Mouse (Mus musculus): ENCODE results near the gene Calm1. TPM values are rescaled to one million over a fixed set of nuclear protein-coding genes. Genes with fewer than 3 reads are reported as not detected.

Gene Calm1
- 991 and 1,020 TPM in 2 replicates for polyA plus RNA-seq (2012; rRNA removed)

DNA sequence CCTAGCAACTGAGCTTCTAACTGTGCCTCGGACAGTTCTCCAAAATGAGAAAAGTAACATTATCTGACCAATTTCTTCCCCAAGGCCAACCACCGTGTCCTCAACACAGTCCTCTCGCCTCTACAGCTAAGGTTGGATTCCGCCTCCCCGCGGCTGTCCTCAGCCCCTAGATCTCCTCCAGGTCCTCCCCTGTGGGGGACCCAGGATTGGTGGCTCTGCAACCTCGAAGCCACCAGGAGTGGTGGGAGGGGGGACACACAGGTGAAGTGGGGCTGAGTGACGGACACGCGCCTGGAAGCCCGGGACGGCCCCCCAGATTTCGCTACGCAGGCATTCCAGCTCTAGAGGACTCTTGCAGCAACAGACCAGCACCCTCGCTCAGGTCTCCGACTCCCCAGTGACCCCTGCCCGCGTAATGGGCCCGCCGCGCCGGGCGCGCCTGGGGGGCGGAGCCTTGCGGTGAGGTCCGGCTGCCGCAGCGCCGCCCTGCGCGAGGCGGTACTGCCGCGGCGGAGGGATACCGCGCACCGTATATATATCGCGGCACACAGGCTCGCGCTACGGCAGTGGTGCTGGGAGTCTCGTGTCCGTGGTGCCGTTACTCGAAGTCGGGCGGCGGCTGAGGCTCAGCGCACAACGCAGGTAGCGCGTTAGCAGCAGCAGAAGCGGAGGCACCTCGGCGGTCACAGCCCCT lies at the start of gene Calm1:
Gene Calm1, plus strand, starts transcription at position 469 of the 694 bp plus-strand sequence.
- H3K4me3 ChIP-seq (replicated peaks; ENCODE audit: insufficient read depth, low read depth, low read length) = peak within 1 kb of the TSS; percentile 72
- H3K4me1 ChIP-seq (ENCODE audit: control insufficient read depth, insufficient read depth, low read length) = peaks cover 11% of the 10 kb centered on the region; the same call in 1 of the 2 replicates
- peak within 1 kb of the TSS; percentile 88 for H3K27ac ChIP-seq (ENCODE audit: insufficient read depth, low read length)
- peak; percentile 96 to 97 for DNase-seq
- WGBS = under 1% methylated on average over 58 of the region's 58 CpGs
- no peaks in the 10 kb centered on the region for H3K27me3 ChIP-seq (ENCODE audit: control insufficient read depth, insufficient read depth, low read length)
- TF ChIP-seq CTCF (IDR thresholded peaks at IDR 0.05; ENCODE audit: borderline replicate concordance, insufficient read depth, low read depth, low read length) (no peak; the same call in 1 of the 2 replicates), POLR2A (IDR thresholded peaks at IDR 0.05; ENCODE audit: borderline replicate concordance, insufficient read depth, low read length) (peak; percentile 100)

- no peak overlapping the region for H3K27ac ChIP-seq (ENCODE audit: insufficient read depth, low read length)
- 93% methylated on average over 7 of the region's 7 CpGs for WGBS
- DNase-seq = no peak
- no peaks in the 10 kb centered on the region for H3K4me1 ChIP-seq (ENCODE audit: control insufficient read depth, insufficient read depth, low read length)
- TF ChIP-seq CTCF (IDR thresholded peaks at IDR 0.05; ENCODE audit: borderline replicate concordance, insufficient read depth, low read depth, low read length) (no peak), POLR2A (IDR thresholded peaks at IDR 0.05; ENCODE audit: borderline replicate concordance, insufficient read depth, low read length) (no peak)
- no peaks in the 10 kb centered on the region for H3K27me3 ChIP-seq (ENCODE audit: control insufficient read depth, insufficient read depth, low read length)
- H3K4me3 ChIP-seq (replicated peaks; ENCODE audit: insufficient read depth, low read depth, low read length) = no peak overlapping the region
Measured at GRCm38 (mm10) chr12:100152466-100152865, 46.8 kb upstream of the Calm1 start.

GRCm38 (mm10) chr12:100159261-100159975 lies 39.8 kb upstream of the Calm1 start, which contains the start of gene Nrde2:
TSS of gene Nrde2 (minus strand) at chr12:100159653.
- no peak for TF ChIP-seq CTCF (IDR thresholded peaks at IDR 0.05; ENCODE audit: borderline replicate concordance, insufficient read depth, low read depth, low read length)
- peak; percentile 51; the same call in 1 of the 2 replicates for TF ChIP-seq POLR2A (IDR thresholded peaks at IDR 0.05; ENCODE audit: borderline replicate concordance, insufficient read depth, low read length)

GRCm38 (mm10) chr12:100164991-100165500 lies 34.2 kb upstream of the Calm1 start:
- 80% methylated on average over 7 of the region's 7 CpGs for WGBS
- Histone ChIP-seq H3K4me1 (ENCODE audit: control insufficient read depth, insufficient read depth, low read length) (peaks cover 9% of the 10 kb centered on the region; the same call in 1 of the 2 replicates), H3K27ac (ENCODE audit: insufficient read depth, low read length) (no peak overlapping the region), H3K27me3 (ENCODE audit: control insufficient read depth, insufficient read depth, low read length) (no peaks in the 10 kb centered on the region), H3K4me3 (replicated peaks; ENCODE audit: insufficient read depth, low read depth, low read length) (no peak overlapping the region)
- no peak for DNase-seq
- TF ChIP-seq CTCF (IDR thresholded peaks at IDR 0.05; ENCODE audit: borderline replicate concordance, insufficient read depth, low read depth, low read length) (no peak), POLR2A (IDR thresholded peaks at IDR 0.05; ENCODE audit: borderline replicate concordance, insufficient read depth, low read length) (no peak)

More at GRCm38 (mm10) chr12:100159261-100159975, 39.8 kb upstream of the Calm1 start, which contains the start of gene Nrde2:
- under 1% methylated on average over 26 of the region's 26 CpGs for WGBS
- DNase-seq = peak; percentile 93 to 94
- no peaks in the 10 kb centered on the region; the same call in 1 of the 2 replicates for H3K4me1 ChIP-seq (ENCODE audit: control insufficient read depth, insufficient read depth, low read length)
- H3K27me3 ChIP-seq (ENCODE audit: control insufficient read depth, insufficient read depth, low read length) = no peaks in the 10 kb centered on the region
- peak within 1 kb of the TSS; percentile 77 for H3K4me3 ChIP-seq (replicated peaks; ENCODE audit: insufficient read depth, low read depth, low read length)
- H3K27ac ChIP-seq (ENCODE audit: insufficient read depth, low read length) = peak within 1 kb of the TSS; percentile 50; the same call in 1 of the 2 replicates

GRCm38 (mm10) chr12:100166177-100166576 lies 33.1 kb upstream of the Calm1 start:
- 25% methylated on average over 3 of the region's 3 CpGs for WGBS
- H3K4me1 ChIP-seq (ENCODE audit: control insufficient read depth, insufficient read depth, low read length) = peaks cover 9% of the 10 kb centered on the region; the same call in 1 of the 2 replicates
- no peak for TF ChIP-seq POLR2A (IDR thresholded peaks at IDR 0.05; ENCODE audit: borderline replicate concordance, insufficient read depth, low read length)
- peak; percentile 71 for TF ChIP-seq CTCF (IDR thresholded peaks at IDR 0.05; ENCODE audit: borderline replicate concordance, insufficient read depth, low read depth, low read length)
- H3K4me3 ChIP-seq (replicated peaks; ENCODE audit: insufficient read depth, low read depth, low read length) = no peak overlapping the region
- no peak overlapping the region for H3K27ac ChIP-seq (ENCODE audit: insufficient read depth, low read length)
- peak; percentile 61 to 62 for DNase-seq
- H3K27me3 ChIP-seq (ENCODE audit: control insufficient read depth, insufficient read depth, low read length) = no peaks in the 10 kb centered on the region

- no peak overlapping the region for H3K4me3 ChIP-seq (replicated peaks; ENCODE audit: insufficient read depth, low read depth, low read length)
Measured at GRCm38 (mm10) chr12:100166939-100167338, 32.3 kb upstream of the Calm1 start.

GRCm38 (mm10) chr12:100167502-100167901 lies 31.7 kb upstream of the Calm1 start:
- H3K4me3 ChIP-seq (replicated peaks; ENCODE audit: insufficient read depth, low read depth, low read length) = no peak overlapping the region
- no peaks in the 10 kb centered on the region for H3K27me3 ChIP-seq (ENCODE audit: control insufficient read depth, insufficient read depth, low read length)
- DNase-seq = peak in 1 of 2 experiments; percentile 26
- peak overlapping the region; percentile 86 for H3K27ac ChIP-seq (ENCODE audit: insufficient read depth, low read length)
- TF ChIP-seq CTCF (IDR thresholded peaks at IDR 0.05; ENCODE audit: borderline replicate concordance, insufficient read depth, low read depth, low read length) = no peak
- TF ChIP-seq POLR2A (IDR thresholded peaks at IDR 0.05; ENCODE audit: borderline replicate concordance, insufficient read depth, low read length) = no peak
- H3K4me1 ChIP-seq (ENCODE audit: control insufficient read depth, insufficient read depth, low read length) = peaks cover 9% of the 10 kb centered on the region; the same call in 1 of the 2 replicates
- 85% methylated on average over 1 of the region's 1 CpGs for WGBS

More at GRCm38 (mm10) chr12:100166939-100167338, 32.3 kb upstream of the Calm1 start:
- Histone ChIP-seq H3K27ac (ENCODE audit: insufficient read depth, low read length) (no peak overlapping the region), H3K27me3 (ENCODE audit: control insufficient read depth, insufficient read depth, low read length) (no peaks in the 10 kb centered on the region), H3K4me1 (ENCODE audit: control insufficient read depth, insufficient read depth, low read length) (peaks cover 9% of the 10 kb centered on the region; the same call in 1 of the 2 replicates)
- WGBS = 39% methylated on average over 8 of the region's 8 CpGs
- no peak for DNase-seq
- TF ChIP-seq CTCF (IDR thresholded peaks at IDR 0.05; ENCODE audit: borderline replicate concordance, insufficient read depth, low read depth, low read length) (no peak), POLR2A (IDR thresholded peaks at IDR 0.05; ENCODE audit: borderline replicate concordance, insufficient read depth, low read length) (no peak)

Measured in cerebellum, adult 2 months (tissue).